Mouse (Mus musculus) T-helper 17 cell (primary cell): ENCODE data around the gene Rtbdn.

ENCODE experiments used
- in situ Hi-C, 2 experiments: fragments of 300-600 bp; cut with MboI, MseI; formaldehyde crosslinking; loops; 1 replicate in 1 of 2; 2 replicates in 1 of 2; pipeline ENCODE4 v1.15.1; 2025; ENCODE audit warnings: high pct_unique_total_duplicates in 2 of 2

The Rtbdn gene

GRCm38 (mm10) chr8:84995680-84996079 is 48.9 kb downstream of the Rtbdn start:
- in situ Hi-C loops, result no loop called here

DNA sequence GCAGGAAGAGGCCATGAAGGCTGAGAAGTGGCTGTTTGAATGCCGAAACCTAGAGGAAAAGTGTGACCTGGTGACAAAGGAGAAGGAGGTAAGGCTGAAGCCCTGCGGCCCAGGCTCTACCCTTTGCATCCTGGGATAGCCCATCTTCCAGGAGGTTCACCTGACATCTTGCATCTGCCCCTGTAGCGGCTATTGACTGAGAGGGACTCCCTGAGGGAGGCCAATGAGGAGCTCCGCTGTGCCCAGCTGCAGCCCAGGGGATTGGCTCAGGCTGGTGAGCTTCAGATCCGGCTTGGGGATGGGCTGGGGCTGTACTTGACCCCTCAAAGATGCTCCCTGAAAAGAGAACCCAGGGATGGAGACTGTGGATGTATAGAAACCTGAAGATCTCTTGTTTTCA is 50.2 kb downstream of the Rtbdn start:
- in situ Hi-C loops, result no loop called here

- in situ Hi-C loops, result no loop called here
These were observed 51.0 kb downstream of the Rtbdn start for GRCm38 (mm10) chr8:84997649-84998295.
